Mouse (Mus musculus): ENCODE results near the gene Ndufc2. TPM values are rescaled to one million over a fixed set of nuclear protein-coding genes. Genes with fewer than 3 reads are reported as not detected.

Ndufc2 gene
- polyA plus RNA-seq, 1 experiment from 2014 or later: 530 TPM

- ATAC-seq (ENCODE audit: low read depth): no peak
- 81% methylated on average over 5 of the region's 5 CpGs for WGBS
- Histone ChIP-seq H3K27me3 (ENCODE audit: control insufficient read depth, insufficient read depth, low read length) (no peaks in the 10 kb centered on the region), H3K4me3 (ENCODE audit: low read depth, low read length) (no peak overlapping the region), H3K27ac (ENCODE audit: low read depth, low read length) (no peak overlapping the region), H3K4me2 (ENCODE audit: low read depth, low read length) (no peak overlapping the region), H3K4me1 (ENCODE audit: control insufficient read depth, insufficient read depth, low read length) (no peaks in the 10 kb centered on the region), H3K36me3 (ENCODE audit: control insufficient read depth, insufficient read depth, low read length) (no peaks in the 10 kb centered on the region), H3K9me3 (ENCODE audit: control insufficient read depth, low read length) (no peaks in the 10 kb centered on the region), H3K9ac (replicated peaks; ENCODE audit: low read depth, low read length) (no peak overlapping the region)
Measured at GRCm38 (mm10) chr7:97418717-97419116, 18.9 kb downstream of the Ndufc2 start.

DNA sequence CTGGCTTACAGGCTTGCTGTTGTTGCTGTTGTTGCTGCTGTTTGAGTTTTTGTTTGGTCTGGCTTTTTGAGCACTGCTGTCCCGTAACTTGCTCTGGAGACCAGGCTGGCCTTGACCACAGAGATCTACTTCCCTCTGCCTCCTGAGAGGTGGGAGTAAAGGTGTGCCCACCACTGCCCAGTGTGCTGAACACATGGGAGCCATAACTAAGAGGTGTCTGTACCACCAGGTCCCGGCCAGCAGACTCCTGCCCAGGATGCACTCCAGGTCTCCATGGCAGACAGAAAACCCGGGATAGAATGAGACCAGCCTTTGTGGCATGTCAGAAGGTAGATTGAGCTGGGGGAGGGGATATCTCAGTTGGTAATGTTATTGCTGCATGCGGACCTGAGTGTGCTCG lies 19.4 kb downstream of the Ndufc2 start:
- H3K4me2 ChIP-seq (ENCODE audit: low read depth, low read length): no peak overlapping the region
- no peaks in the 10 kb centered on the region for H3K36me3 ChIP-seq (ENCODE audit: control insufficient read depth, insufficient read depth, low read length)
- WGBS: 86% methylated on average over 5 of the region's 5 CpGs
- H3K27me3 ChIP-seq (ENCODE audit: control insufficient read depth, insufficient read depth, low read length): no peaks in the 10 kb centered on the region
- no peak overlapping the region for H3K27ac ChIP-seq (ENCODE audit: low read depth, low read length)
- H3K9me3 ChIP-seq (ENCODE audit: control insufficient read depth, low read length): no peaks in the 10 kb centered on the region
- H3K9ac ChIP-seq (replicated peaks; ENCODE audit: low read depth, low read length): no peak overlapping the region
- ATAC-seq (ENCODE audit: low read depth): no peak
- H3K4me3 ChIP-seq (ENCODE audit: low read depth, low read length): no peak overlapping the region
- no peaks in the 10 kb centered on the region for H3K4me1 ChIP-seq (ENCODE audit: control insufficient read depth, insufficient read depth, low read length)

DNA sequence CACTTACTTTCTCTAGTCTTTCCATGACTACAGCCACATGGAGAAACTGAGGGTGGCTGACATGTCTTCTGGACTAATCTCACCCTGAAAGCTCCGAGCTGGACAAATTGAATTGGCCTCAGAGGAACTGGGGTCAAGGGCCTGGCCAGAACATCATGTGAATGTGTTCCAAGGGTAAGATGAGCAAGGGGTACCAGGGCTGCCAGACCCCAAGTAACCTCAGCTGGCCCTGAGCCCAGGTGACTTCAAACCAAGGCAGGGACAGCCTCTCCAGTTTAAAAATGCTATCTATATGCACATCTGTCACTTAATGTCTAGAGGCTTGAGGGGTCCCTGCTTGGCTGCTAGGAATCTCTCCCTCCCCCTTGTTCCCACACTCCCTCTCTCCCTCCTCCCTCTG lies 20.6 kb downstream of the Ndufc2 start:
- H3K9ac ChIP-seq (replicated peaks; ENCODE audit: low read depth, low read length): no peak overlapping the region
- H3K27me3 ChIP-seq (ENCODE audit: control insufficient read depth, insufficient read depth, low read length): no peaks in the 10 kb centered on the region
- 85% methylated on average over 1 of the region's 1 CpGs for WGBS
- no peak overlapping the region for H3K4me2 ChIP-seq (ENCODE audit: low read depth, low read length)
- H3K4me1 ChIP-seq (ENCODE audit: control insufficient read depth, insufficient read depth, low read length): no peaks in the 10 kb centered on the region
- H3K9me3 ChIP-seq (ENCODE audit: control insufficient read depth, low read length): no peaks in the 10 kb centered on the region
- no peak overlapping the region for H3K27ac ChIP-seq (ENCODE audit: low read depth, low read length)
- ATAC-seq (ENCODE audit: low read depth): no peak
- H3K36me3 ChIP-seq (ENCODE audit: control insufficient read depth, insufficient read depth, low read length): no peaks in the 10 kb centered on the region
- H3K4me3 ChIP-seq (ENCODE audit: low read depth, low read length): no peak overlapping the region

DNA sequence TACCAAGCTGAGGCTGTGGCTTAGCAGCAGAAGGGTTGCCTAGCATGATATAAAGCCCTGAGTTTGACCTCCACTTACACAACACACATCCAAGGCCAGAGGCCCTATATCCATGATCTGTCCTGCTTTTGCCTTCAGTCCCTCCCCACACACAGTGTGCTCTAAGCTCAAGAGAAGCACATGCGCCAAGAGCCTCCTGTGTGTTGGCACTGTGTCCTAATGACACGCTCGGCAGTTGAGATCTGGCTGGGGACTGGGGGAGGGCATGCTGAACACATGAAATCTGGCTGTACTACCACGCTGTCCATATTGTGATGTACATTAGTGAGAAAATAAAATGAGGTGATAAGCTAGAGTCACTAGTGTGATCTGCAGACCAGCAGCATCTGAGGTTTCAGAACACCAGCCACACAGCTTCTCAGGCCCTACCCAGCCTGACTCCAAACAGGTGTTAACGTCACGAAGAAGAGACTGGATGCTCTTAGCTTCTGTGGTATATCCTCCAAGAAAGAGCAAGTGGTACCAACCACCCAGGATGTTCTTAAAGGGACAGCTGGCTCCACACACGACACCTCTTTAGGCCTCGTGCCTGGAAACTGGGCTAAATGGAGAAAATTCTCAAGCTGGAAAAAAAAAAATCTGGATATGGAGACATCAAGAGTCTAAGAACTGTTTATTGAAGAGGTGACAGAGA lies 21.3 kb downstream of the Ndufc2 start:
- H3K4me1 ChIP-seq (ENCODE audit: control insufficient read depth, insufficient read depth, low read length): no peaks in the 10 kb centered on the region
- 80% methylated on average over 8 of the region's 8 CpGs for WGBS
- no peak overlapping the region for H3K4me3 ChIP-seq (ENCODE audit: low read depth, low read length)
- H3K36me3 ChIP-seq (ENCODE audit: control insufficient read depth, insufficient read depth, low read length): no peaks in the 10 kb centered on the region
- H3K4me2 ChIP-seq (ENCODE audit: low read depth, low read length): no peak overlapping the region
- H3K9me3 ChIP-seq (ENCODE audit: control insufficient read depth, low read length): no peaks in the 10 kb centered on the region
- no peak overlapping the region for H3K27ac ChIP-seq (ENCODE audit: low read depth, low read length)
- H3K9ac ChIP-seq (replicated peaks; ENCODE audit: low read depth, low read length): no peak overlapping the region
- peak; percentile 29; the same call in 1 of the 2 replicates for ATAC-seq (ENCODE audit: low read depth)
- no peaks in the 10 kb centered on the region for H3K27me3 ChIP-seq (ENCODE audit: control insufficient read depth, insufficient read depth, low read length)

- no peak for ATAC-seq (ENCODE audit: low read depth)
- Histone ChIP-seq H3K9ac (replicated peaks; ENCODE audit: low read depth, low read length) (no peak overlapping the region), H3K4me2 (ENCODE audit: low read depth, low read length) (no peak overlapping the region), H3K27ac (ENCODE audit: low read depth, low read length) (no peak overlapping the region), H3K27me3 (ENCODE audit: control insufficient read depth, insufficient read depth, low read length) (no peaks in the 10 kb centered on the region), H3K9me3 (ENCODE audit: control insufficient read depth, low read length) (no peaks in the 10 kb centered on the region), H3K36me3 (ENCODE audit: control insufficient read depth, insufficient read depth, low read length) (no peaks in the 10 kb centered on the region), H3K4me1 (ENCODE audit: control insufficient read depth, insufficient read depth, low read length) (no peaks in the 10 kb centered on the region), H3K4me3 (ENCODE audit: low read depth, low read length) (no peak overlapping the region)
- WGBS: 62% methylated on average over 5 of the region's 5 CpGs
Measured at GRCm38 (mm10) chr7:97423754-97424153, 24.0 kb downstream of the Ndufc2 start.

DNA sequence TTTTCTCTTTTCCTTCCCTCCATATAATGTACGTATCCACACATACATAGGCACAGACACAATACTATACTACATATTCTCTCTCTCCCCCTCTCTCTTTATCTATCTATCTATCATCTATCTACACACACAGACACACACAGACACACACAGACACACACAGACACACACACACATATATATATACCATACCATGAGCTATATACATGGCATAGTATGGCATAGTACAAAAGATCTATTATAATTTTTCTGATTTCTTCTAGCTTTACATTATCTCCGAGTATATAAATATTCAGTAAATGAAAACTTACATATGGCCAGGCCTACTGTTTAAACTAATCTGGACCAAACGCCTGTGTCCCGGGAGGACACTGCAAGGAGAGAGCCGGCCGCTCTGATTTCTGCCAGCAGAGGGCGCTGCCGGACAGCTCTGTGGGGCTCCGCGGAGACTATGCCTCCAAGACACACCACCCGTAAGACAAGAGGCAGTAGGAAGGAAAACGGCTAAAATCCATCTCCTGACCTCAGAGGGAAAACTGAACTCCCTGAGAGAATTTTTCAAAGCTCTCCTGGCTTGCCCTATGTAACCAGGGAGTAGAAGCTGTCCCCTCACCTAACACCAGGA lies 24.9 kb downstream of the Ndufc2 start:
- Histone ChIP-seq H3K4me1 (ENCODE audit: control insufficient read depth, insufficient read depth, low read length) (0 out of 2 replicates have a peak, but pooled peaks cover 2% of the 10 kb centered on the region), H3K4me3 (ENCODE audit: low read depth, low read length) (no peak overlapping the region), H3K27ac (ENCODE audit: low read depth, low read length) (no peak overlapping the region), H3K36me3 (ENCODE audit: control insufficient read depth, insufficient read depth, low read length) (no peaks in the 10 kb centered on the region), H3K27me3 (ENCODE audit: control insufficient read depth, insufficient read depth, low read length) (no peaks in the 10 kb centered on the region), H3K9me3 (ENCODE audit: control insufficient read depth, low read length) (no peaks in the 10 kb centered on the region), H3K4me2 (ENCODE audit: low read depth, low read length) (no peak overlapping the region), H3K9ac (replicated peaks; ENCODE audit: low read depth, low read length) (no peak overlapping the region)
- WGBS: 8% methylated on average over 12 of the region's 12 CpGs
- peak; percentile 87; the same call in 1 of the 2 replicates for ATAC-seq (ENCODE audit: low read depth)

DNA sequence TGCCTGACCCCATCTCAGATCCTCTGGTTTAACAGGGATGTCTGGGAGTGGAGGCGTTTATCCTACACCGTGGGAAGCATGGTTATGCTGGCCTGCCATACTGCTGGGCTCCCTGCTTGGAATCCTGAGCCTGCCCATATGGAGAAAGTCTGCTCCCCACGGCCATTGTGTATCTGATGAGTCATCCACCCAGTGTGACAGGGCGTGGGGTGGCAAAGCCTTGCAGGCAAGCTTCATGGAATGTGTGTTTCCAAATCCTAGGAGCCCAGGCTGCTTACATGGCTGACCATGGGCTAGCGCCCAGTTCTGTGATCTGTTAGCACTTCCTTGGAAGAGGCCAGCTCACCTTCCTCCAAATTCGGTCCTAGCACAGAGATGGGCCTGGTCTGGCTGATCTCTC lies 26.8 kb downstream of the Ndufc2 start:
- Histone ChIP-seq H3K9ac (replicated peaks; ENCODE audit: low read depth, low read length) (no peak overlapping the region), H3K27me3 (ENCODE audit: control insufficient read depth, insufficient read depth, low read length) (no peaks in the 10 kb centered on the region), H3K4me2 (ENCODE audit: low read depth, low read length) (no peak overlapping the region), H3K9me3 (ENCODE audit: control insufficient read depth, low read length) (no peaks in the 10 kb centered on the region), H3K27ac (ENCODE audit: low read depth, low read length) (no peak overlapping the region), H3K4me3 (ENCODE audit: low read depth, low read length) (no peak overlapping the region), H3K4me1 (ENCODE audit: control insufficient read depth, insufficient read depth, low read length) (0 out of 2 replicates have a peak, but pooled peaks cover 5% of the 10 kb centered on the region), H3K36me3 (ENCODE audit: control insufficient read depth, insufficient read depth, low read length) (no peaks in the 10 kb centered on the region)
- 73% methylated on average over 6 of the region's 6 CpGs for WGBS
- no peak for ATAC-seq (ENCODE audit: low read depth)

DNA sequence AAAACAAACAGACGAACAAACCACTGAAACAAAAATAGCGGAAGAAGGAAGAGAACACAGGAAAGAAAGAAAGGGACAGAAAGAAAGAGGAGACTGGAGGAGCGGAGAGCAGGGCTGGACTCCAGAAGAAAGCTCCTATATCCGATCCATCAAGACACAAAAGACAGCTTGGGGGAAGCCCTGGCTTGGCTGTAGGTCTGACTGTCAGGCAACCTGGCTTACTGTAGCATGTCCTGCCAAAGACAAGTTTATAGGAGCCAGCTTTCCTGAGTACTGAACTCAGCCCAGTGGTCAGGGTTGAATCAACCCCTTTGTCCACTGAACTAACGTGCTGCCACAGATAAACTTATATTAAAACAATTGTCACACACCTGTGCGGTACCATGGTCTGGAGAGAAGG lies 27.5 kb downstream of the Ndufc2 start:
- no peak overlapping the region for H3K4me2 ChIP-seq (ENCODE audit: low read depth, low read length)
- no peaks in the 10 kb centered on the region for H3K27me3 ChIP-seq (ENCODE audit: control insufficient read depth, insufficient read depth, low read length)
- H3K9ac ChIP-seq (replicated peaks; ENCODE audit: low read depth, low read length): no peak overlapping the region
- H3K4me1 ChIP-seq (ENCODE audit: control insufficient read depth, insufficient read depth, low read length): 0 out of 2 replicates have a peak, but pooled peaks cover 5% of the 10 kb centered on the region
- ATAC-seq (ENCODE audit: low read depth): no peak
- WGBS: 88% methylated on average over 6 of the region's 6 CpGs
- H3K9me3 ChIP-seq (ENCODE audit: control insufficient read depth, low read length): no peaks in the 10 kb centered on the region
- no peak overlapping the region for H3K27ac ChIP-seq (ENCODE audit: low read depth, low read length)
- H3K4me3 ChIP-seq (ENCODE audit: low read depth, low read length): no peak overlapping the region
- no peaks in the 10 kb centered on the region for H3K36me3 ChIP-seq (ENCODE audit: control insufficient read depth, insufficient read depth, low read length)

GRCm38 (mm10) chr7:97427778-97428420 lies 28.1 kb downstream of the Ndufc2 start:
- Histone ChIP-seq H3K27me3 (ENCODE audit: control insufficient read depth, insufficient read depth, low read length) (no peaks in the 10 kb centered on the region), H3K4me2 (ENCODE audit: low read depth, low read length) (no peak overlapping the region), H3K4me3 (ENCODE audit: low read depth, low read length) (no peak overlapping the region), H3K9me3 (ENCODE audit: control insufficient read depth, low read length) (no peaks in the 10 kb centered on the region), H3K4me1 (ENCODE audit: control insufficient read depth, insufficient read depth, low read length) (0 out of 2 replicates have a peak, but pooled peaks cover 5% of the 10 kb centered on the region), H3K36me3 (ENCODE audit: control insufficient read depth, insufficient read depth, low read length) (no peaks in the 10 kb centered on the region), H3K9ac (replicated peaks; ENCODE audit: low read depth, low read length) (no peak overlapping the region), H3K27ac (ENCODE audit: low read depth, low read length) (no peak overlapping the region)
- no peak for ATAC-seq (ENCODE audit: low read depth)
- 79% methylated on average over 5 of the region's 5 CpGs for WGBS

All from neural tube, embryonic 14.5 days (tissue).